Mouse (Mus musculus): ENCODE data around the gene Psg22. TPM values are rescaled to one million over a fixed set of nuclear protein-coding genes. Genes with fewer than 3 reads are reported as not detected.
"Not testable (repeated sequence)": the region's sequence is repeated elsewhere in the genome, so short reads cannot be mapped to it uniquely, and the experiment has no call there.

Gene Psg22
- polyA plus RNA-seq, 1 experiment from 2014 or later, result not detected

DNA sequence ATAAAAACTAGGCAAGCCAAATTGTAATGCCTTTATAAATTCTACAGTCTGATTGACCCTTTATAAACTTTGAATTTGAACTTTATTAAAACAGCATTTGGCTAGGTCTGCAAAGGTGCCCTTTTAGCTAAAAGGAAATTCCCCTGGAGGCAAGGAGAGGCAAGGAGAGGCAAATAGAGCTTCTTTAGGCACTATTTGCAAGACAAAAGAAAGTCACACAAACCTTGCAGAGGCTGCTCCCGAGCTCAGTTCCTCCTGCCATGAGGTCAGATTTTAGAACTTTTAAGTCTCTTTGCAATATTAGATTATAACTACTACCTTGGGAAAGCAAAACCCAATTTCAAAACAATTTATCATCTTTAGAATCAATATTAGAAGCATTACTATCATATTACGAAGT is 29.5 kb downstream of the Psg22 start:
- not testable (repeated sequence) for H3K4me1 ChIP-seq; H3K27ac ChIP-seq; H3K4me2 ChIP-seq (replicated peaks); H3K36me3 ChIP-seq; H3K9me3 ChIP-seq (replicated peaks); ATAC-seq (ENCODE audit: low FRiP score); H3K4me3 ChIP-seq; H3K9ac ChIP-seq
- 32% methylated on average over 2 of the region's 2 CpGs for WGBS
- H3K27me3 ChIP-seq, result peaks cover 14% of the 10 kb centered on the region

- Histone ChIP-seq H3K27ac (no peak overlapping the region), H3K4me3 (no peak overlapping the region), H3K4me2 (replicated peaks) (no peak overlapping the region), H3K4me1 (peaks cover 4% of the 10 kb centered on the region; the same call in 1 of the 2 replicates), H3K9me3 (replicated peaks) (no peaks in the 10 kb centered on the region), H3K27me3 (peaks cover 14% of the 10 kb centered on the region), H3K36me3 (no peaks in the 10 kb centered on the region), H3K9ac (no peak overlapping the region)
- 14% methylated on average over 6 of the region's 6 CpGs for WGBS
- ATAC-seq (ENCODE audit: low FRiP score), result peak; percentile 61; the same call in 1 of the 2 replicates
These were observed 31.4 kb downstream of the Psg22 start for GRCm38 (mm10) chr7:18748994-18749895.

GRCm38 (mm10) chr7:18749896-18750477 is 32.1 kb downstream of the Psg22 start:
- WGBS, result 58% methylated on average over 11 of the region's 13 CpGs

DNA sequence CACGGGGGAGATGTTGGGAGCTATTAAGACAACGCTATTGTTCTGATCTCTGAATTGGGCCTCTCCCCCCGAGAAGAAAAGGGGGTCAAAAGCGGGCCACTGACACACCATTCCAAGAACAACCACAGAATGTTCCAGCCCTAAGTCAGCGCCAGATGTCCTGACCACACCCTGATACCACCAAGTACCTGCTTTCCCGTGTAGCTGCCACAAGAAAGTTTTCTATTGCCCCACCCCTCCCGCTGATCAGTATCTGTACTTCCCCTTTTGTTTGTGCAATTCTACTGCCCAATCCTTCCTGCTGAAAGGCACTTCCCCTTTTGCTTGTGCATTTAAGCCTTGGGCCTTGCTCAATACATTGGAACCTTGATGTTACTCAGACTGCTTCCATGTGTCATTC is 42.3 kb downstream of the Psg22 start:
- not testable (repeated sequence) for H3K36me3 ChIP-seq; H3K4me1 ChIP-seq; H3K27me3 ChIP-seq; H3K27ac ChIP-seq; ATAC-seq (ENCODE audit: low FRiP score); H3K4me3 ChIP-seq; H3K4me2 ChIP-seq (replicated peaks); H3K9me3 ChIP-seq (replicated peaks); H3K9ac ChIP-seq
- WGBS, result 92% methylated on average over 7 of the region's 7 CpGs

More at GRCm38 (mm10) chr7:18749896-18750477, 32.1 kb downstream of the Psg22 start:
- H3K9me3 ChIP-seq (replicated peaks); H3K36me3 ChIP-seq; H3K4me2 ChIP-seq (replicated peaks); H3K27ac ChIP-seq; H3K4me1 ChIP-seq; H3K4me3 ChIP-seq; H3K9ac ChIP-seq: not testable (repeated sequence)
- peak; percentile 80 for ATAC-seq (ENCODE audit: low FRiP score)
- peaks cover 14% of the 10 kb centered on the region for H3K27me3 ChIP-seq

GRCm38 (mm10) chr7:18762885-18763284 is 45.0 kb downstream of the Psg22 start:
- H3K9me3 ChIP-seq (replicated peaks); H3K4me1 ChIP-seq; ATAC-seq (ENCODE audit: low FRiP score); H3K4me3 ChIP-seq; H3K36me3 ChIP-seq; H3K27ac ChIP-seq; H3K9ac ChIP-seq; H3K4me2 ChIP-seq (replicated peaks); H3K27me3 ChIP-seq: not testable (repeated sequence)
- 25% methylated on average over 1 of the region's 2 CpGs for WGBS

Other genes with a start within 250 kb of the Psg22 start
- gene Psg26, start 233.9 kb upstream of the Psg22 start, polyA plus RNA-seq (2016; fragmentation: Nextera tagmentation; extraction: Ambion mirVana), result not detected in 2 replicates
- gene Psg25, start 185.8 kb upstream of the Psg22 start, polyA plus RNA-seq (2016; fragmentation: Nextera tagmentation; extraction: Ambion mirVana), result not detected in 2 replicates
- not detected in 2 replicates for gene Psg27, start 150.8 kb upstream of the Psg22 start, polyA plus RNA-seq (2016; fragmentation: Nextera tagmentation; extraction: Ambion mirVana)
- gene Psg23, start 101.6 kb upstream of the Psg22 start, polyA plus RNA-seq (2016; fragmentation: Nextera tagmentation; extraction: Ambion mirVana), result not detected in 2 replicates
- not detected in 2 replicates for gene Psg21, start 61.4 kb upstream of the Psg22 start, polyA plus RNA-seq (2016; fragmentation: Nextera tagmentation; extraction: Ambion mirVana)
- gene Psg20, start 31.9 kb upstream of the Psg22 start, polyA plus RNA-seq (2016; fragmentation: Nextera tagmentation; extraction: Ambion mirVana), result not detected in 2 replicates
- not detected in 2 replicates for gene Psg19, start 80.4 kb downstream of the Psg22 start, polyA plus RNA-seq (2016; fragmentation: Nextera tagmentation; extraction: Ambion mirVana)
- gene Psg17, start 103.5 kb downstream of the Psg22 start, polyA plus RNA-seq (2016; fragmentation: Nextera tagmentation; extraction: Ambion mirVana), result not detected in 2 replicates
- 0.27 and 0.45 TPM in 2 replicates for gene Mill2, start 121.9 kb downstream of the Psg22 start, polyA plus RNA-seq (2016; fragmentation: Nextera tagmentation; extraction: Ambion mirVana)
- gene Pglyrp1, start 153.2 kb downstream of the Psg22 start, polyA plus RNA-seq (2016; fragmentation: Nextera tagmentation; extraction: Ambion mirVana), result 2.9 and 3.8 TPM in 2 replicates
- 28.8 and 31.9 TPM in 2 replicates for gene Ccdc61, start 192.3 kb downstream of the Psg22 start, polyA plus RNA-seq (2016; fragmentation: Nextera tagmentation; extraction: Ambion mirVana)
- gene Nova2, start 207.8 kb downstream of the Psg22 start, polyA plus RNA-seq (2016; fragmentation: Nextera tagmentation; extraction: Ambion mirVana), result 11.2 and 12.5 TPM in 2 replicates